Mouse (Mus musculus): Measurements from ENCODE around the gene Pdss2.
A peak's percentile ranks its signal among the peaks of the same experiment; 100 is the strongest.

Gene Pdss2

GRCm38 (mm10) chr10:43478751-43479435, 257.6 kb downstream of the Pdss2 start, which contains the start of gene Bend3:
TSS of gene Bend3 (plus strand) at chr10:43478831.
- peak in 1 of 2 experiments; percentile 67 for DNase-seq (ENCODE audit: inconsistent age in 2 of 2, low spot score in 1 of 2)

- peak; percentile 93 to 96 for DNase-seq (ENCODE audit: inconsistent age in 2 of 2, low spot score in 1 of 2)
These were observed 258.3 kb downstream of the Pdss2 start for GRCm38 (mm10) chr10:43479436-43480157.

GRCm38 (mm10) chr10:43480227-43480849, 259.1 kb downstream of the Pdss2 start:
- DNase-seq (ENCODE audit: inconsistent age in 2 of 2, low spot score in 1 of 2), result no peak

- DNase-seq (ENCODE audit: inconsistent age in 2 of 2, low spot score in 1 of 2), result no peak
These were observed 259.9 kb downstream of the Pdss2 start for GRCm38 (mm10) chr10:43481179-43481578.

GRCm38 (mm10) chr10:43482021-43482420, 260.7 kb downstream of the Pdss2 start:
- no peak for DNase-seq (ENCODE audit: inconsistent age in 2 of 2, low spot score in 1 of 2)

GRCm38 (mm10) chr10:43483426-43483995, 262.2 kb downstream of the Pdss2 start:
- peak in 1 of 2 experiments; percentile 68 for DNase-seq (ENCODE audit: inconsistent age in 2 of 2, low spot score in 1 of 2)

GRCm38 (mm10) chr10:43485751-43486268, 264.5 kb downstream of the Pdss2 start:
- no peak for DNase-seq (ENCODE audit: inconsistent age in 2 of 2, low spot score in 1 of 2)

- DNase-seq (ENCODE audit: inconsistent age in 2 of 2, low spot score in 1 of 2), result no peak
These were observed 266.2 kb downstream of the Pdss2 start for GRCm38 (mm10) chr10:43487441-43488010.

GRCm38 (mm10) chr10:43488258-43488657, 267.0 kb downstream of the Pdss2 start:
- no peak for DNase-seq (ENCODE audit: inconsistent age in 2 of 2, low spot score in 1 of 2)

- DNase-seq (ENCODE audit: inconsistent age in 2 of 2, low spot score in 1 of 2), result peak in 1 of 2 experiments; percentile 62
These were observed 267.9 kb downstream of the Pdss2 start for GRCm38 (mm10) chr10:43489139-43489538.

GRCm38 (mm10) chr10:43489550-43489949, 268.3 kb downstream of the Pdss2 start:
- no peak for DNase-seq (ENCODE audit: inconsistent age in 2 of 2, low spot score in 1 of 2)

GRCm38 (mm10) chr10:43490034-43490433, 268.7 kb downstream of the Pdss2 start:
- no peak for DNase-seq (ENCODE audit: inconsistent age in 2 of 2, low spot score in 1 of 2)

- DNase-seq (ENCODE audit: inconsistent age in 2 of 2, low spot score in 1 of 2), result no peak
These were observed 269.6 kb downstream of the Pdss2 start for GRCm38 (mm10) chr10:43490846-43491245.

GRCm38 (mm10) chr10:43502599-43502998, 281.3 kb downstream of the Pdss2 start:
- no peak for DNase-seq (ENCODE audit: inconsistent age in 2 of 2, low spot score in 1 of 2)

GRCm38 (mm10) chr10:43504291-43504690, 283.0 kb downstream of the Pdss2 start:
- no peak for DNase-seq (ENCODE audit: inconsistent age in 2 of 2, low spot score in 1 of 2)

- DNase-seq (ENCODE audit: inconsistent age in 2 of 2, low spot score in 1 of 2), result no peak
These were observed 285.8 kb downstream of the Pdss2 start for GRCm38 (mm10) chr10:43507051-43507450.

GRCm38 (mm10) chr10:43509228-43509627, 287.9 kb downstream of the Pdss2 start:
- DNase-seq (ENCODE audit: inconsistent age in 2 of 2, low spot score in 1 of 2), result no peak

- DNase-seq (ENCODE audit: inconsistent age in 2 of 2, low spot score in 1 of 2), result no peak
These were observed 291.7 kb downstream of the Pdss2 start for GRCm38 (mm10) chr10:43512976-43513375.
